Mouse (Mus musculus): ENCODE results near the gene Vps45.

- TF ChIP-seq POLR2A (IDR thresholded peaks at IDR 0.05; ENCODE audit: insufficient read depth, low read depth, low read length): no peak
- no peak for TF ChIP-seq CTCF (IDR thresholded peaks at IDR 0.05; ENCODE audit: insufficient read depth, low read depth, low read length)
Observed at GRCm38 (mm10) chr3:96069046-96069445, 10.8 kb upstream of the Vps45 start.
